Mouse (Mus musculus) olfactory bulb, adult 2 months (tissue): ENCODE data around the gene Syt1.

Source experiments
- CTCF ChIP-seq: fragments of 200-500 bp; IDR thresholded peaks from 2 replicates; pipeline ENCODE4 v1.5.1; 2012; ENCODE audit warnings: low read depth, mild to moderate bottlenecking, low read length, moderate library complexity; ENCODE audit not compliant: insufficient read depth
- POLR2A ChIP-seq: fragments of 200-500 bp; IDR thresholded peaks from 2 replicates; pipeline ENCODE4 v1.6.1; 2012; ENCODE audit warnings: mild to moderate bottlenecking, low read depth, low read length, moderate library complexity; ENCODE audit not compliant: insufficient read depth

DNA sequence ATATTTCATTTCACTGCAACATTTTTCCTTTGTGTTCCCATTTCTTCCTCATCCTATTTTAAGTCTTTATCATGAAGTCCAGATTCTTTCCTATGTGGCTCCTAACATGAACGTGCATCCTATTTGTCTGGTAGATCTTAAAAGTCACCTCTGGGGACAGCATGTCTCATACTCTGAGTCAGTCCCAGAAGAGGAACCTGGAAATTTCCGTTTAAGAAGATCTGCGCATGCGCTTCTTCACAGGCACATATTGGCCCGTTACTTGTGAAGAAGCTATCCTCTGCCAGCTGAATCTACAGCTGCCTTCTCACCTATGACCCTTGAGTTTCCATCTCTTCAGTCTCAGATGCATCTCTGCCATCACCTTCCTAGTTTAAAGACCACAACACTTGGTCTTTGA, 55.8 kb downstream of the Syt1 start:
- TF ChIP-seq CTCF: no peak
- no peak for TF ChIP-seq POLR2A
